Mouse (Mus musculus) embryonic facial prominence, embryonic 13.5 days (tissue): ENCODE measurements at regions not wholly inside any gene's neighbourhood (a gene's known extent, or its start where the extent isn't known, plus 50 kb on each side); places are given as distances from the start of the nearest gene placed in this dataset.

Source experiments
- ATAC-seq: fragments of 200-750 bp; cut with Nextera tagmentation; 2 replicates; pipeline ENCODE4 v1.8.0; 2017; ENCODE audit warnings: low read depth; ENCODE audit not compliant: insufficient number of reproducible peaks, insufficient read depth, low FRiP score, low TSS enrichment
- H3K27ac ChIP-seq: fragments of 300-500 bp; sonication (generic); 2 replicates; pipeline ENCODE4 v1.5.1; 2015; ENCODE audit warnings: moderate library complexity, mild to moderate bottlenecking, inconsistent platforms
- H3K27me3 ChIP-seq: fragments of 300-500 bp; sonication (generic); 2 replicates; pipeline ENCODE4 v1.6.1; 2015; ENCODE audit warnings: mild to moderate bottlenecking, inconsistent platforms
- H3K36me3 ChIP-seq: fragments of 300-500 bp; sonication (generic); 2 replicates; pipeline ENCODE4 v1.6.1; 2015; ENCODE audit warnings: mild to moderate bottlenecking, inconsistent platforms
- H3K4me1 ChIP-seq: fragments of 300-500 bp; sonication (generic); 2 replicates; pipeline ENCODE4 v1.6.1; 2015; ENCODE audit warnings: inconsistent platforms
- H3K4me2 ChIP-seq: fragments of 300-500 bp; sonication (generic); 2 replicates; pipeline ENCODE4 v1.6.1; 2015; ENCODE audit warnings: moderate library complexity, mild to moderate bottlenecking, inconsistent platforms
- H3K4me3 ChIP-seq: fragments of 300-500 bp; sonication (generic); 2 replicates; pipeline ENCODE4 v1.5.1; 2015; ENCODE audit warnings: mild to moderate bottlenecking, inconsistent platforms
- H3K9ac ChIP-seq: fragments of 300-500 bp; sonication (generic); 2 replicates; pipeline ENCODE4 v1.6.1; 2015; ENCODE audit warnings: mild to moderate bottlenecking, inconsistent platforms
- H3K9me3 ChIP-seq: fragments of 300-500 bp; sonication (generic); 2 replicates; pipeline ENCODE4 v1.6.1; 2016; ENCODE audit warnings: inconsistent platforms
- WGBS: fragments of 180-500 bp; shearing (Covaris S2); methylation state at CpG from one replicate; pipeline ENCODE4 v1.1.7; 2015; ENCODE audit warnings: mixed read lengths; 5-methylcytosine and 5-hydroxymethylcytosine counted together

DNA sequence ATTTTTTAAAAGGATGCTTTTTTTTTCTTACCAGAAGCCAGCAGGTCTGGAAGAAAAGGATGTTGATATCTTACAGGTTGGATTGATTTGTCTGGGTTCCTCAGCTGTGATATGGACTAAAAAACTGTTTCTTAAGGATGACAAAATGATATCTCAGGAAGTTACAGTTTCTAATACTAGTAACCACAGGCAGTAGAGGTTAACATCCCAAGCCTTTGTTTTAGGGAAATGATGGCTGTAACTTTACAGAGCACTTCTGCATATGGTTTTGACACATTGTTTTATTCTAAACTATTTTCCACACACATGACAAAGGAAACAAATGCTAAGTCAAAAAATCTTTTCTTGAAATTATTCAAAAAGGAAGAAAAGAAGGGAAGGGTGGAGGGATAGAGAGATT is 573.8 kb upstream of the Mef2c start:
- Histone ChIP-seq H3K4me3 (no peak overlapping the region), H3K4me1 (no peaks in the 10 kb centered on the region), H3K27ac (no peak overlapping the region), H3K9me3 (no peaks in the 10 kb centered on the region), H3K36me3 (no peaks in the 10 kb centered on the region), H3K27me3 (no peaks in the 10 kb centered on the region), H3K9ac (no peak overlapping the region), H3K4me2 (no peak overlapping the region)
- no peak for ATAC-seq

DNA sequence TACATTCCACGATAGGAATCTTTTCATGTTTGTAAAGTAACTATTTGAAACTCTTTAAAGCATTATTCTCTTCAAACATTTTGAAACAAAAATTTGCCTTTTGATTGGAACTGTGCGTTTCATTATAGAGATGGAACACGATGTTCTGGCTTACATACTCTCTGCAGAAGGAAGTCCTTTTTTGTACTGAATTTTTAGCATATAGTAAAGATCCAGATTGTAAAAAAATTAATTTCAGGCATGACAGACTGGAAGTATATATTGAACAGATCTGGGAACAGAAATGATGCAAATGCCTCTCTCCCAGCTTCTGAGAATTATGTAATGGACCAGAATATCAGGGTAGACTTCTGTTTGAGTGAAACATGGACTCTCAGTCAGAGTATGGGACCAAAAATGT is 566.0 kb upstream of the Mef2c start:
- Histone ChIP-seq H3K27me3 (no peaks in the 10 kb centered on the region), H3K9me3 (no peaks in the 10 kb centered on the region), H3K4me1 (no peaks in the 10 kb centered on the region), H3K36me3 (no peaks in the 10 kb centered on the region), H3K27ac (no peak overlapping the region), H3K4me2 (no peak overlapping the region), H3K9ac (no peak overlapping the region), H3K4me3 (no peak overlapping the region)
- 88% methylated on average over 3 of the region's 3 CpGs for WGBS
- no peak for ATAC-seq

DNA sequence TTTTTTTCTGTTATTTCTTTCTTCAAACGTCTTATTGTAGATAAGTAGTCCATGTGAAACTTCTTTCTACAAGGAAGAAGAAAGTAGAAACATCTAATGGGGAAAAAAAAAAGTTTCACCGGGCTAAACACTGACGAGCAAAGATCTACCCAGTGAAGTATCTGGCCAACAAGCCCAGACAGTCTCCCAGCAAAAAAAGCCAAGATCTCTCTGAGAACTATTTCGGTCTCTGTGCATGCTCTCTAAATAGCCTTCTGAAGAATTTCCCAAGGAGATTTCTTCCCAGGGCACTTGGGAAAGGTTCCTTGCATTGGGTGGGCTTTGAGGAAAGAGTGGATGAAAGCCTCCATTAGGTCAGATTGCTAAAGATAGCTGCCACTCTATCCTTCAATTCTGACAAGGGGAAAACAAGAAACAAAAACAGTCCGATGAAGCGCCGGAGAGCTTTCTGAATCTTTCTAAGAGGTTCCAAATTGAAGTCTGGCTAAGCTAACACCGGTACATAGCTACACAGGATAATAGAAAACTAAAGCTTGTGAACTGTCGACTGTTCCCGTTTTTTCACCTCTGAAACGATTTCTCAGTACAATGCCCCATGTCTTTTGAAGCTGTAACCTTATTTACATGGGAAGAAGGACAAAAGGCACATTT is 561.0 kb upstream of the Mef2c start:
- Histone ChIP-seq H3K4me1 (no peaks in the 10 kb centered on the region), H3K27ac (no peak overlapping the region), H3K9me3 (no peaks in the 10 kb centered on the region), H3K4me2 (no peak overlapping the region), H3K36me3 (no peaks in the 10 kb centered on the region), H3K27me3 (no peaks in the 10 kb centered on the region), H3K4me3 (no peak overlapping the region), H3K9ac (no peak overlapping the region)
- whole genome bisulfite sequencing = 55% methylated on average over 11 of the region's 11 CpGs
- no peak for ATAC-seq

DNA sequence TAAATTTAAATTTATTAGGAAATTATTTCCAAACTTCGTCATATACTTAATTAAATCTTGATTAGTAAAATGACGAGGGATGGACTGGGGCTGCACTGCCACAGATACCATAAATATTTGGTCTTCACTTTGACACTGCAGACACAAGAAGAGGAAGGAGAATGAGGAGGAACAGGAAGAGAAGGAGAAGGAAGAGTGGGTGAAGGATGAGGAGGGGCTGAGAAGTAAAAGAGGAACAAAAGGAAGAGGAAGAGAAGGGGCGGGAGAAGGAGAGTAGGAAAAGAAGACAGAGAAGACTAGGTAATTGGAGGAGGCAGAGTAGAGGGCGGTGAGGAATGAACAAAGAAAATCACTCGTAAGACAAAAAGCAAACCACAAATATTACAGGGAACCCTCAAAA is 556.9 kb upstream of the Mef2c start:
- no peaks in the 10 kb centered on the region for H3K36me3 ChIP-seq

DNA sequence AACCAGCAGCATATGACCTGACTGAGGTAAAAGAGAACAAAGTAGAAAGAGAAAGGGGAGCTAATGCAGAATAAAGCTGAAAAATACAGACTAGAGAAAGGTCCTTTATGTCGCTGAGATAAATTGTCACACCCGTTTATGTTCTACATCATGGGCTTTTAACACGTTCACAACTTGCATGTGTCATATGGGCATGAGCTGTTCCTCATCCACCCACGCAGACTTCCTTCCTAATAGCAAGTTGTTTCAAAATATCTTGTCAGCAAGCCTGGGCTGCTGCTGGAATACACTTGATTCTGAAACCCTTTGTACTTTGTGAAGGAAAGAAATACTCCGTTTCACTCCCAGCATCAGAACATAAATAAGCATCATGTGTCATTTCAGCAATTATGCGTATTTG is 554.3 kb upstream of the Mef2c start:
- WGBS = 77% methylated on average over 6 of the region's 6 CpGs
- ATAC-seq = no peak
- Histone ChIP-seq H3K4me3 (no peak overlapping the region), H3K9me3 (no peaks in the 10 kb centered on the region), H3K4me1 (no peaks in the 10 kb centered on the region), H3K4me2 (no peak overlapping the region), H3K27me3 (no peaks in the 10 kb centered on the region), H3K9ac (no peak overlapping the region), H3K27ac (no peak overlapping the region), H3K36me3 (no peaks in the 10 kb centered on the region)

More for the DNA sequence above, 556.9 kb upstream of the Mef2c start:
- H3K27ac ChIP-seq = no peak overlapping the region
- H3K4me1 ChIP-seq = no peaks in the 10 kb centered on the region
- ATAC-seq = no peak
- H3K4me2 ChIP-seq = no peak overlapping the region
- H3K9ac ChIP-seq = no peak overlapping the region
- no peaks in the 10 kb centered on the region for H3K9me3 ChIP-seq
- no peaks in the 10 kb centered on the region for H3K27me3 ChIP-seq
- WGBS = 78% methylated on average over 5 of the region's 5 CpGs
- H3K4me3 ChIP-seq = no peak overlapping the region

DNA sequence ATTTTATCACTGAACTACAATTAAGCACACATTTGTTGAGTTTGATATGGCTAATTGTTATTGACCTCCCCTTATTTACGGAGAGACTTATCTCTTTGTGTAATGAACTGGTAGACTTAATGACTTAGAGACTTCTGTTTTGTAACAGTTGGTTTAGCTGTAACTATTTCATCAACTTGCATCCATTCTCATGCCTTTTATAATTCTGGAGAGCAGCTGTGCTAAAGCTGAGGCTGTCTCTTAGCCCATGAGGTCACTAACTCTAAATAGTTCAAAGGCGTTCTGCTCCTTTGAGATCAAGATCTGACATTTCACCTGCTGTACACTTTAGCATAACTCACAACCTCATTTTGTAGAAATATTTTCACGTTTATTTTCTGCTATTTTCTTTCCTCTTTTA is 541.5 kb upstream of the Mef2c start:
- Histone ChIP-seq H3K36me3 (no peaks in the 10 kb centered on the region), H3K9ac (no peak overlapping the region), H3K4me2 (no peak overlapping the region), H3K4me1 (no peaks in the 10 kb centered on the region), H3K9me3 (no peaks in the 10 kb centered on the region), H3K27me3 (no peaks in the 10 kb centered on the region), H3K27ac (no peak overlapping the region), H3K4me3 (no peak overlapping the region)
- no peak for ATAC-seq
- WGBS = 69% methylated on average over 3 of the region's 3 CpGs

DNA sequence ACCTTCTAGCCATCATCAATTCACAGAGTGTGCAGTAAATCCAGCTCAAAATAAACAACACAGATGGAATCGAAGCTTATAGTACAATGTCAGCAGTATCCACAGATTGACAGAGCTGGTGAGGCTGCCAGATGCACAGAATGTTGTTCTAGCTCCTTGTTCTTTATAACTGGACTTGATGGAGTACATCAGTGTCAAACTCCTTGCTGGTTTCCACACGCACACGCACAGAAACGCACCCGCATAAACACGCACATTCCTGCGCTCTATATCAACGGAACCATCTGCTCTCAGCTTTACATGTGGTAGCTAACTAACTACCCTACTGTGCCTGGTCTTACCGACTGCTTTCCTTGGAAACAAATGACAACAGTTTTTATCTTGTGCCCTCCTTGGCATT is 532.1 kb upstream of the Mef2c start:
- no peak for ATAC-seq
- Histone ChIP-seq H3K4me1 (no peaks in the 10 kb centered on the region), H3K9me3 (peaks cover 4% of the 10 kb centered on the region), H3K27me3 (no peaks in the 10 kb centered on the region), H3K27ac (no peak overlapping the region), H3K4me2 (no peak overlapping the region), H3K9ac (no peak overlapping the region), H3K4me3 (no peak overlapping the region), H3K36me3 (no peaks in the 10 kb centered on the region)
- 81% methylated on average over 9 of the region's 9 CpGs for WGBS

DNA sequence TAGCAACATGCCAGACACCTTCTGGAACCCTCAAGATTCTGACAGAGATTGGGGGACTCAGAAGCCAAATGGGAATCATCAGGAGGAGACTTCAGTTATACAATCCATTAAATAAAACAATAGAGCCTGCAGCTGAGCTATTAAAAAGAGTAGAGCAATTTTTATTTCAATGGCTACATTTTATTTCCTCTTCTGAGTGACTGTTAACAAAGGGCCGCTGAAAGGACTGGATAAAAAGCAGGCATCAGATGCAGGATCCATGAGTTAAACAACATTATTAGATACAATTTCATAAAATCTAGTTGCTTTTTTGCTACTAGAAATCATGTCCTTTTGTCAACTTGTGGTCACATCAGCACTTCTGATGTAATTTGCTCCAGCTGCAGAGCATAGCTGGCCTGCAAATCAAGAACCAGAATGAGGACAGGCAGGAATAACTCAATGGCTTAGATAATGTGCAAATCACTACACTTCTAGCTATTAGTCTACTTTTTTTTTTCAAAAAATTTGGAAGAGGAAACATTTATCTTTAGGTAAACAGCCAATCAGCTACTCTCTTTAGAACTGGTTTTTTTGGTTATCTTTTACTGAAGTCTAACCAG is 529.5 kb upstream of the Mef2c start:
- Histone ChIP-seq H3K4me1 (no peaks in the 10 kb centered on the region), H3K9me3 (no peaks in the 10 kb centered on the region), H3K36me3 (no peaks in the 10 kb centered on the region), H3K4me2 (no peak overlapping the region), H3K9ac (no peak overlapping the region), H3K27me3 (no peaks in the 10 kb centered on the region), H3K4me3 (no peak overlapping the region), H3K27ac (no peak overlapping the region)
- 54% methylated on average over 1 of the region's 1 CpGs for WGBS
- no peak for ATAC-seq

DNA sequence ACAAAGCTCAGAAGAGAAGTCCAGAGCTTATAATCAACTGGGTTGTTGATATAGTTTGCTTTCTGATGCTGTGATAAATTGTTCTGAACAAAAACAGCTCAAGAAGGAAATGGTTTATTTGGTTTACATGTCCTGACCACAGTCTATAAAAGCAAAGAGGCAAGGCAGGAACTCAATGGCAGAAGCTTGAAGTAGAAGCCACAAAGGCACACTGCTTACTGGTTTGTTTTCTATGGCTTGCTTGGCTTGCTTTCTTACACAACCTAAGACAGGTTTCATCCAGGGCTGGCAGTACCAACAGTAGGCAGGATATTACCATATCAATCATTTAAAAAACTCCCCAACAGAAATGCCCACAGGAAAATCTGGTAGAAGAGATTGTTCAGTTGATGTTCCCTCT is 502.7 kb upstream of the Mef2c start:
- Histone ChIP-seq H3K4me2 (no peak overlapping the region), H3K27me3 (no peaks in the 10 kb centered on the region), H3K4me1 (no peaks in the 10 kb centered on the region), H3K27ac (no peak overlapping the region), H3K4me3 (no peak overlapping the region), H3K9me3 (no peaks in the 10 kb centered on the region), H3K9ac (no peak overlapping the region), H3K36me3 (no peaks in the 10 kb centered on the region)
- ATAC-seq = no peak

DNA sequence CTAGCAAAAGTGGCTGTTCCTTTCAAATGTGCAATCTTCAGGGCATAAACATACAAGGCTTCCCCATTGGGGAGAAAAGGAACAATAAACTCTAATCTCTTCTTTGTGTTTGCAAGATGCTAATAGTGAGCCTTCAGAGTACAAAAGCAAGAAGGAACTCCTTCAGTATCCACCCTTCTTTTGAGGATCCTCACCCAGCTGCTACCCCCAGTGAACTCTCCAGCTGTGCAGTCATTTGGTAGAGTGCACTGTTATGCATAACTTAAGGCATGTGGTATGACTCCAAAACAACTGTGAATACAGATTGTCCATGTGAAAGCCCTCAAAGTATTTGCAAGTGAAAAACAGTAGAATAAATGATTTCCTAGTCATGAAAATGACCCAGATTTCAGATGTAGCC is 487.1 kb upstream of the Mef2c start:
- Histone ChIP-seq H3K9ac (no peak overlapping the region), H3K4me2 (no peak overlapping the region), H3K4me1 (0 out of 2 replicates have a peak, but pooled peaks cover 4% of the 10 kb centered on the region), H3K4me3 (no peak overlapping the region), H3K9me3 (no peaks in the 10 kb centered on the region), H3K27me3 (no peaks in the 10 kb centered on the region), H3K36me3 (no peaks in the 10 kb centered on the region), H3K27ac (no peak overlapping the region)
- ATAC-seq = no peak

DNA sequence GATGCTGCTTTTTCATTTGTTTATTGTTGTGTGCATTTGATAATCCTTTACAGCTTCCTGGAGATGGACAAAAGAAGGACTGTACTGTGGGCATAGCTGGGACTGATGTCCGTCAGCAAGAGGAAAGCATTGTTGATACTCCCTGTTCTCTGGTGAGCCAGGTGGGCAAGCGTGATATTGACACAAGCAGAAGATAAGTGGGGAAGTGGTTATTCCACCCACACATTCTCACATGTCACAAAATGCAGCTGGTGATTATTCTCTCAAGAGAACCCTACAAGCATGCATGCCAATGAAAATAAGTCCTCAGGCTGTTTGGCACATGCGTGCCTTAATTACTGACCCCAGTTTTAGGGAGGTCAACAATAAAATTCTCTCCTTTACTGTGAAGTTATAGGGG is 483.0 kb upstream of the Mef2c start:
- no peaks in the 10 kb centered on the region for H3K9me3 ChIP-seq
- 36% methylated on average over 3 of the region's 3 CpGs for WGBS
- H3K27ac ChIP-seq = no peak overlapping the region
- H3K9ac ChIP-seq = no peak overlapping the region
- H3K4me3 ChIP-seq = no peak overlapping the region
- H3K4me1 ChIP-seq = 0 out of 2 replicates have a peak, but pooled peaks cover 4% of the 10 kb centered on the region
- H3K27me3 ChIP-seq = no peaks in the 10 kb centered on the region
- no peak for ATAC-seq
- H3K36me3 ChIP-seq = no peaks in the 10 kb centered on the region
- H3K4me2 ChIP-seq = no peak overlapping the region

DNA sequence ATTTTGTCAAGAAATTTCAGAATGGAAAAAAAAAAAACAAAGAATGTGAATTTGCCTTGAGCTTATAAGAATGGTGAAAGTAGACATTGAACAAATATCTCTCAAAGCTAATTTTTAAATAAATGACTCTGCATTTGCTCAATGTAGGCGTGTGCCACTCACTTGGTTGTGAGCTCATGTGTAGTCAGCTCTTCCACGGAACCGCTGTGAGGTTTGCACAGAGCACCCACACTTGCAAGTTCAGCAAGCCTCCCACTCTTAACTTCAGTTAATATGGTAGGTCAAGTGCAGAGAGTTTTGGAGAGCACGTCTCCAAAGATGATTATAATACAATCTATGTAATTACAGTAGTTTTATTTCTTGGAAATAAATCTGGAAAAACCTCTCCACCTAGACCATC is 479.9 kb upstream of the Mef2c start:
- no peaks in the 10 kb centered on the region for H3K36me3 ChIP-seq
- no peak overlapping the region for H3K27ac ChIP-seq
- H3K27me3 ChIP-seq = no peaks in the 10 kb centered on the region
- no peak overlapping the region for H3K4me2 ChIP-seq
- no peaks in the 10 kb centered on the region for H3K9me3 ChIP-seq
- WGBS = 90% methylated on average over 4 of the region's 4 CpGs
- ATAC-seq = no peak
- no peak overlapping the region for H3K9ac ChIP-seq
- no peak overlapping the region for H3K4me3 ChIP-seq
- 0 out of 2 replicates have a peak, but pooled peaks cover 4% of the 10 kb centered on the region for H3K4me1 ChIP-seq
